Mouse (Mus musculus) megakaryocyte-erythroid progenitor cell, adult 5-6 weeks (primary cell): ENCODE measurements around the gene Grrp1. TPM values are rescaled to one million over a fixed set of nuclear protein-coding genes. Genes with fewer than 3 reads are reported as not detected.
A peak's percentile ranks its signal among the peaks of the same experiment; 100 is the strongest.

Source experiments
- ATAC-seq: replicated peaks from 2 replicates; pipeline ENCODE4 v1.8.0; 2016; ENCODE audit warnings: mild to moderate bottlenecking, inconsistent platforms; ENCODE audit not compliant: severe bottlenecking, poor library complexity, low FRiP score, low TSS enrichment
- total RNA-seq, 2 experiments: library from RNA; stranded (forward) in 1 of 2; stranded (reverse) in 1 of 2; fragments of 200-1000, 215-1000 nt in 1 of 2; fragments of >200 nt in 1 of 2; fragmentation: Nextera tagmentation in 1 of 2; gene quantifications; 2 replicates each; pipeline ENCODE4 v1.2.3; 2014 to 2017

Gene Grrp1
- total RNA-seq, 2 experiments from 2014 or later = 0.52 TPM; not detected in 1

DNA sequence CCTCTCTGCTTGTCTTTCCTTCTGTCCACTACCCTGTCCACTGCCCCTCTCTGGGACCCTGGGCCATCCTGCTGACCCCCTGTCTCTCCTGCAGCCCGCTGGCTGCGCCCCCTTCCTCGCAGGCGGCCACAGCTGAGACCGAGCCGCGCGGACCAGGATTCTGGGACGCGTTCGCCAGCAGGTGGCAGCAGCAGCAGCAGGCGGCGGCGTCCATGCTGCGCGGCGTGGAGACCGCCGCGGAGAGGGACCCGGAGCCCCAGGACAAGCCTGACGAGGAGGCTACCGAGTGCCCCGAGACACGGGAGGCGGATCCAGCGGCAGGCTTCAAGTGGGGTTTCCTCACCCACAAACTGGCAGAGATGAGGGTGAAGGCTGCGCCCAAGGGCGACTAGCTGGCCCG lies 4.3 kb downstream of the Grrp1 start:
- 0 out of 2 replicates have a peak, but pooled peaks have one; percentile 28 for ATAC-seq

DNA sequence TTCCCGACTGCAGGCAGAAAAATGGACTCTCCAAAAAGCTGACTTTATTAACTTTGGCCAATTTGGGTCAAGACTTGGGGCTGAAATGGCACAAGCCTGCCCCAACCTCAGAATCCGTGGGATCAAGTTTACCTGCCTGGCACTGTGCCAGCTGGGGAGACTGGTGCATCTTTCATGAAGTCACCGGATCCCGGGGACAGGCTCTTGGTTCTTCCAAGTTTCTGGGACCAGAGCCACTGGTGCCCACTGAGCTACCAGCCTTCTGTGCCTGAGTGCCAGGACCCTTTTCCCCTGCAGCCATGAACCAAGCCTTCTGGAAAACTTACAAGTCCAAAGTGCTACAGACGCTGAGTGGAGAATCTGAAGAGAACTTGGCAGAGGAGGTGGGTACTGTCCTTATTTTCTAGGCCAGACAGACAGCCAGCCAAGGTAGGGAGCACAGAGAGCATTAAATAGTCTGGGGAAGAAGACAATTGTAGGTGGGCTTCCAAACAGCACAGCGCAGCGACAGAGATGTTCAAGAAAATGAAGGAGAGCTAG lies 7.1 kb downstream of the Grrp1 start, which contains the start of gene Gm30191:
TSS of gene Gm30191 (plus strand) at position 217 of the 540 bp plus-strand sequence.
- no peak for ATAC-seq

GRCm38 (mm10) chr4:134246256-134246655 lies 7.7 kb downstream of the Grrp1 start:
- ATAC-seq = no peak

- ATAC-seq = peak; percentile 84
Measured at GRCm38 (mm10) chr4:134245148-134245843, 8.6 kb downstream of the Grrp1 start, which contains the start of gene Zfp593. Zfp593 (minus strand) TSS chr4:134245592.

DNA sequence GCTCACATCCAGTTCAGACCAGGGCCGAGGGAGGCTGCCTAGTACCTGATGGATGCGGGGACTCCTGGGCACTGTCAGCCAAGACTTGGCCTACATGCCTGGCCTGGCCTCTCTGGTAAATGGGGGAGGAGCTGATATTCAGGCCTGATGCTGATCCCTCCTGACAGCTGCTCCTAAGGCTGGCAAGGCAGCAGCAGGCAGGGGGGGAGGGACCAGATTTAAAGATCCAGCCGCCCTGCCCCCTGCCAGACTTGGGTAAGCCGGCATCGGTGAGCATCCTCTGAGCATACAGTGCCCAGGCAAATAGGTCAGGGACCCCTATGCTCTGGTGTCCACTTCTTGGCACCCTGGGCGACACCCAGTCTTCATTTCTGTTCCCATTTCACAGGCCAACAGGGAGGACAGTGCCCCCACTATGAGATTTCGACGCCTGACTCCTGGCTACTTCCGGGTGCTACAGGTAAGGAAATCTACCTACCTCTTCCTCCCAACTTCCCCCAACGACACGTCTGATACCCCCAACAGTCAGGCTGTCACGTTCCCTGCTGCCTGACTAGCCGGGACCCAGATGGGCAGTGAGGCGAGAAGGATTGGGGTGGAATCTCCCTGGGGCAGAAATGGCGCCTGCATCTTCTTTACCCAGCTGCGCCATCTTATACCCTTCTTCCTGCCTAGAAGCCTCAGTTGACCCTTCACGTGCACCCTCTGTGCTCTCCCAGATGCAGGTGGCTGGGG lies 10.2 kb downstream of the Grrp1 start, which contains the start of gene E130218I03Rik:
TSS of gene E130218I03Rik (plus strand) at position 147 of the 735 bp plus-strand sequence.
- ATAC-seq = no peak

- 0 out of 2 replicates have a peak, but pooled peaks have one; percentile 18 for ATAC-seq
Measured at GRCm38 (mm10) chr4:134238686-134239085, 15.2 kb downstream of the Grrp1 start.

- ATAC-seq = no peak
Measured at GRCm38 (mm10) chr4:134238279-134238651, 15.6 kb downstream of the Grrp1 start, which contains the start of gene Cnksr1. Cnksr1 (minus strand) TSS chr4:134238399.

DNA sequence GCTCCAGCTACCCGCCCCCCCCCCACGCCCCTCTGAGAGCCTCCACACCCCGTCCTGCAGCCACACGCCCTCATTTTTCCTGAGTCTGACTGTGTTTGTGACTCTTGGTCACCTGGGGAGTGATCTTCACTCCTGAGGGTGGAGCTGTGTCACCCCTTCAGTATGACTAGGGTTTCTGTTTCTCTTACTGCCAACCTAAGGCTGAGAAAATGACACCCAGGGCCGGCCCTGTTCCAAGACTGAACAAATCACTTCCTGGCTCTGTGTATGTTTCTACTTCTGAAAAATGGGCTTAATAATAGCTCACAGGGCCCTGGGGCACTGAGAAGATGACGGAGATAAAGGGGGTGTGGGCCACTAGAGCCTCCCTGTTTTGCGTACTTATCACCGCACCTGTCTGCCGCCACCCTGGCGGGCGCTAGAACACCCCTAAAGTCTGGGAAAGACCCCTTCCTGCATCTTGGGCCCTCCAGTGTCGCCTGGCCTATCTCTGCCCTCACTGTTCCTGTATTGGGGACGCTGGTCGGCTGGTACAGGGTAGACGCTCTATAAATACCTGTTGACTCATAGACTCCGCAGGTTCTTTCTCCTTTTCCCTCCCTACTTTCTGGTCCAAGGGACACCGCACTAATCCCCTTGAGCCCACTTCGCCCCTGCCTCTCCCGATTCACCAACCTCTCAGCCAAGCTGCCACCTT lies 16.2 kb downstream of the Grrp1 start:
- 0 out of 2 replicates have a peak, but pooled peaks have one; percentile 7 for ATAC-seq

DNA sequence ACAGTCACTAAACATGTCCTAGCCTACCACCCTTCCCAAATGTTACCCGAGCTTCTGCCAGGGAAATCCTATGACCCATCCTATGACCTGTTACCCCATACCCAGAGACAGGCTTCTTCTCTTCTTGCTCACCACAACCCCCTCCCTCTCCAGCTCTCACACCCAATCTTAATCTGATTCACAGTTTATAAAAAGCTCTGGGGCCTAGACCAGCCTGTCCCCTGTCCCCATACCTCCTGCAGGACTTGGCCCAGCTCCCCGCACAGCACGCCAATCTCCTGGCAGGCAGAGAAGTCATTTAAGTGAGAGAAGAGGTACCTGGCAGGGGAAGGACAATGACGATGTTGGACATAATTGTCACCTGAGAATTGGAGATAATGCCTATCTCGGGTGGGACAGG lies 19.0 kb downstream of the Grrp1 start:
- no peak for ATAC-seq

GRCm38 (mm10) chr4:134230431-134230830 lies 23.5 kb downstream of the Grrp1 start:
- no peak for ATAC-seq

DNA sequence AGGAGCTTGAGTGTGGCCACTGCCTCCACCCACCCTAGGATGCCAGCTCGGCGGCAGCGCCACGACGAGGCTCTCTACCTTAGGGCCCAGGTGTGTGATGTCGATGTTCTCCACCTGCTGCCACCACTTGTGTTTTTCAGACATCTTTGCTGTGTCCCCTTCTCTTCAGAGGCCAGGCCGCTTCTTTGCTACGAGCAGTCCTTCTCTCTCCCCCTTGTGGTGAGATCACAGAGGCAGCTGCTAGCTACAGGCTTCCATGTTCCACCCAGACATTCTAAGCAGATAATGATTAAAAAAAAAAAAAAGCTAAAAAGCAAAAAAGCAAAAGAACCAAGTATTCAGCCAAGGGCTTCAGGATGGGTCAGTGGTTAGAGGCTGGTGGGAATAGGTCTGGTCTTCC lies 26.7 kb downstream of the Grrp1 start, which contains the start of gene Catsper4:
TSS of gene Catsper4 (minus strand) at position 190 of the 400 bp plus-strand sequence.
- no peak for ATAC-seq

- ATAC-seq = no peak
Measured at GRCm38 (mm10) chr4:134222793-134223600, 30.9 kb downstream of the Grrp1 start.

- ATAC-seq = no peak
Measured at GRCm38 (mm10) chr4:134206488-134207053, 47.3 kb downstream of the Grrp1 start.

- ATAC-seq = no peak
Measured at GRCm38 (mm10) chr4:134203340-134203896, 50.5 kb downstream of the Grrp1 start.

DNA sequence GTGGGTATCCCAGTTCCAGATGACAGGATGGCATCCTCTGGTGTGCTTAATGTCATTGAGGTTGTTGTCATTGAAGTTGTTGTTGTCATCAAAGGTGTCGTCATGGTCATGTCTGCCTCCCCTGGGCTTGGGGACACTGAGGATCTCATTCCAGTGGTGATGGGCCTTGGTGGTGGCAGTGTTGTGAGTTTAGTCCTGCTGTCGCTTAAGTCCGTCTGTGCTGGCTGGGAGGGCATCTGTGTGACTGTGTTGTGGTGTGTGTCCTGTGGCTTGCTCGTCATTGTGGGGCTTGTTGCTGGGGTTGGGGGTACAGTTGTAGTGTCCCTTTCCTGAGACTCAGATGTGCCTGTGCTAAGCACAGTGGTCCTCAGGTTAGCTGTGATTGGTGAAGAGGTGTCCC lies 51.0 kb downstream of the Grrp1 start, which contains the start of gene Gm7534:
TSS of gene Gm7534 (minus strand) at position 101 of the 400 bp plus-strand sequence.
- no peak for ATAC-seq
